Mouse (Mus musculus) liver, embryonic 12.5 days (tissue): ENCODE results near the gene Macrod2. TPM values are rescaled to one million over a fixed set of nuclear protein-coding genes. Genes with fewer than 3 reads are reported as not detected.

Experiments
- ATAC-seq: fragments of 200-750 bp; cut with Nextera tagmentation; 2 replicates; pipeline ENCODE4 v1.8.0; 2017; ENCODE audit warnings: moderate number of reproducible peaks, mild to moderate bottlenecking, moderate library complexity
- H3K27ac ChIP-seq: fragments of 300-500 bp; sonication (generic); 2 replicates; pipeline ENCODE4 v1.5.1; 2016; ENCODE audit warnings: mild to moderate bottlenecking
- H3K27me3 ChIP-seq: fragments of 300-500 bp; sonication (generic); replicated peaks from 2 replicates; pipeline ENCODE4 v1.6.1; 2016; ENCODE audit warnings: mild to moderate bottlenecking, moderate library complexity
- H3K36me3 ChIP-seq: fragments of 300-500 bp; sonication (generic); 2 replicates; pipeline ENCODE4 v1.6.1; 2016; ENCODE audit warnings: mild to moderate bottlenecking, moderate library complexity
- H3K4me1 ChIP-seq: fragments of 300-500 bp; sonication (generic); 2 replicates; pipeline ENCODE4 v1.6.1; 2016
- H3K4me2 ChIP-seq: fragments of 300-500 bp; sonication (generic); 2 replicates; pipeline ENCODE4 v1.6.1; 2016; ENCODE audit warnings: mild to moderate bottlenecking, moderate library complexity
- H3K4me3 ChIP-seq: fragments of 300-500 bp; sonication (generic); 2 replicates; pipeline ENCODE4 v1.5.1; 2016; ENCODE audit warnings: mild to moderate bottlenecking, moderate library complexity
- H3K9ac ChIP-seq: fragments of 300-500 bp; sonication (generic); 2 replicates; pipeline ENCODE4 v1.6.1; 2016; ENCODE audit warnings: mild to moderate bottlenecking, moderate library complexity
- H3K9me3 ChIP-seq: fragments of 300-500 bp; sonication (generic); replicated peaks from 2 replicates; pipeline ENCODE4 v1.6.1; 2016; ENCODE audit warnings: mild to moderate bottlenecking, moderate library complexity
- WGBS: fragments of 180-500 bp; shearing (Covaris S2); methylation state at CpG from one replicate; pipeline ENCODE4 v1.1.7; 2016; ENCODE audit not compliant: insufficient replicate concordance; 5-methylcytosine and 5-hydroxymethylcytosine counted together
- polyA plus RNA-seq: library from polyadenylated mRNA; unstranded; fragments of >200 nt; fragmentation: Nextera tagmentation; extraction: Ambion mirVana; gene quantifications from 2 replicates; pipeline ENCODE4 v1.2.1, GENCODE M21; 2016

Gene Macrod2
- polyA plus RNA-seq, 1 experiment from 2014 or later, result 11.3 TPM

GRCm38 (mm10) chr2:140970181-140970580 is 575.1 kb downstream of the Macrod2 start:
- Histone ChIP-seq H3K36me3 (no peaks in the 10 kb centered on the region), H3K9ac (no peak overlapping the region), H3K27ac (no peak overlapping the region), H3K4me2 (no peak overlapping the region), H3K27me3 (no peaks in the 10 kb centered on the region), H3K4me1 (no peaks in the 10 kb centered on the region), H3K9me3 (no peaks in the 10 kb centered on the region), H3K4me3 (no peak overlapping the region)
- no peak for ATAC-seq
- 66% methylated on average over 2 of the region's 2 CpGs for WGBS

GRCm38 (mm10) chr2:140971845-140972244 is 576.7 kb downstream of the Macrod2 start:
- H3K4me1 ChIP-seq, result no peaks in the 10 kb centered on the region

GRCm38 (mm10) chr2:140985670-140986372 is 590.7 kb downstream of the Macrod2 start:
- Histone ChIP-seq H3K9ac (no peak overlapping the region), H3K27me3 (no peaks in the 10 kb centered on the region), H3K4me1 (no peaks in the 10 kb centered on the region), H3K27ac (no peak overlapping the region), H3K4me3 (no peak overlapping the region), H3K36me3 (no peaks in the 10 kb centered on the region), H3K9me3 (no peaks in the 10 kb centered on the region), H3K4me2 (no peak overlapping the region)
- 63% methylated on average over 3 of the region's 3 CpGs for whole genome bisulfite sequencing
- no peak for ATAC-seq

More at GRCm38 (mm10) chr2:140971845-140972244, 576.7 kb downstream of the Macrod2 start:
- no peak overlapping the region for H3K4me2 ChIP-seq
- H3K9me3 ChIP-seq, result no peaks in the 10 kb centered on the region
- no peak overlapping the region for H3K9ac ChIP-seq
- H3K27me3 ChIP-seq, result no peaks in the 10 kb centered on the region
- H3K27ac ChIP-seq, result no peak overlapping the region
- no peak overlapping the region for H3K4me3 ChIP-seq
- 61% methylated on average over 5 of the region's 5 CpGs for WGBS
- ATAC-seq, result no peak
- H3K36me3 ChIP-seq, result no peaks in the 10 kb centered on the region

GRCm38 (mm10) chr2:141003846-141004245 is 608.7 kb downstream of the Macrod2 start:
- Histone ChIP-seq H3K9me3 (no peaks in the 10 kb centered on the region), H3K27ac (no peak overlapping the region), H3K4me3 (no peak overlapping the region), H3K4me2 (no peak overlapping the region), H3K4me1 (no peaks in the 10 kb centered on the region), H3K36me3 (no peaks in the 10 kb centered on the region), H3K9ac (no peak overlapping the region), H3K27me3 (no peaks in the 10 kb centered on the region)
- no peak for ATAC-seq
- 82% methylated on average over 5 of the region's 5 CpGs for WGBS

- Histone ChIP-seq H3K9me3 (no peaks in the 10 kb centered on the region), H3K27ac (no peak overlapping the region), H3K4me1 (no peaks in the 10 kb centered on the region), H3K4me3 (no peak overlapping the region), H3K27me3 (no peaks in the 10 kb centered on the region), H3K4me2 (no peak overlapping the region), H3K36me3 (no peaks in the 10 kb centered on the region), H3K9ac (no peak overlapping the region)
- no peak for ATAC-seq
- WGBS, result 61% methylated on average over 3 of the region's 3 CpGs
Measured at GRCm38 (mm10) chr2:141004326-141004725, 609.2 kb downstream of the Macrod2 start.

- Histone ChIP-seq H3K9me3 (no peaks in the 10 kb centered on the region), H3K9ac (no peak overlapping the region), H3K4me2 (no peak overlapping the region), H3K36me3 (no peaks in the 10 kb centered on the region), H3K27ac (no peak overlapping the region), H3K27me3 (no peaks in the 10 kb centered on the region), H3K4me1 (no peaks in the 10 kb centered on the region), H3K4me3 (no peak overlapping the region)
- WGBS, result 77% methylated on average over 6 of the region's 6 CpGs
- ATAC-seq, result no peak
Measured at GRCm38 (mm10) chr2:141005616-141006015, 610.5 kb downstream of the Macrod2 start.

- H3K36me3 ChIP-seq, result no peaks in the 10 kb centered on the region
- no peak overlapping the region for H3K4me3 ChIP-seq
- no peak overlapping the region for H3K9ac ChIP-seq
- WGBS, result 70% methylated on average over 7 of the region's 7 CpGs
- no peaks in the 10 kb centered on the region for H3K9me3 ChIP-seq
- no peak overlapping the region for H3K27ac ChIP-seq
- ATAC-seq, result no peak
- no peaks in the 10 kb centered on the region for H3K27me3 ChIP-seq
- no peak overlapping the region for H3K4me2 ChIP-seq
- no peaks in the 10 kb centered on the region for H3K4me1 ChIP-seq
Measured at GRCm38 (mm10) chr2:141007725-141008124, 612.6 kb downstream of the Macrod2 start.

- Histone ChIP-seq H3K4me2 (no peak overlapping the region), H3K9ac (no peak overlapping the region), H3K4me3 (no peak overlapping the region), H3K27me3 (no peaks in the 10 kb centered on the region), H3K9me3 (no peaks in the 10 kb centered on the region), H3K36me3 (no peaks in the 10 kb centered on the region), H3K4me1 (no peaks in the 10 kb centered on the region), H3K27ac (no peak overlapping the region)
- 50% methylated on average over 1 of the region's 1 CpGs for WGBS
- ATAC-seq, result no peak
Measured at GRCm38 (mm10) chr2:141008458-141008857, 613.3 kb downstream of the Macrod2 start.

GRCm38 (mm10) chr2:141013443-141014165 is 618.5 kb downstream of the Macrod2 start:
- no peaks in the 10 kb centered on the region for H3K9me3 ChIP-seq
- H3K27me3 ChIP-seq, result no peaks in the 10 kb centered on the region
- H3K9ac ChIP-seq, result no peak overlapping the region
- H3K4me2 ChIP-seq, result no peak overlapping the region
- no peak for ATAC-seq
- H3K4me3 ChIP-seq, result no peak overlapping the region
- WGBS, result 66% methylated on average over 8 of the region's 8 CpGs
- no peaks in the 10 kb centered on the region for H3K36me3 ChIP-seq
- no peak overlapping the region for H3K27ac ChIP-seq
- no peaks in the 10 kb centered on the region for H3K4me1 ChIP-seq

- no peak for ATAC-seq
- H3K27me3 ChIP-seq, result no peaks in the 10 kb centered on the region
- H3K4me1 ChIP-seq, result no peaks in the 10 kb centered on the region
- no peaks in the 10 kb centered on the region for H3K36me3 ChIP-seq
- H3K27ac ChIP-seq, result no peak overlapping the region
- no peaks in the 10 kb centered on the region for H3K9me3 ChIP-seq
- no peak overlapping the region for H3K4me2 ChIP-seq
- H3K9ac ChIP-seq, result no peak overlapping the region
- H3K4me3 ChIP-seq, result no peak overlapping the region
- 82% methylated on average over 4 of the region's 4 CpGs for WGBS
Measured at GRCm38 (mm10) chr2:141022971-141023370, 627.9 kb downstream of the Macrod2 start.

GRCm38 (mm10) chr2:141023916-141024315 is 628.8 kb downstream of the Macrod2 start:
- WGBS, result 71% methylated on average over 7 of the region's 7 CpGs
- H3K9me3 ChIP-seq, result no peaks in the 10 kb centered on the region
- no peaks in the 10 kb centered on the region for H3K36me3 ChIP-seq
- no peak overlapping the region for H3K4me2 ChIP-seq
- no peak overlapping the region for H3K27ac ChIP-seq
- H3K4me3 ChIP-seq, result no peak overlapping the region
- no peaks in the 10 kb centered on the region for H3K4me1 ChIP-seq
- ATAC-seq, result no peak
- H3K9ac ChIP-seq, result no peak overlapping the region
- no peaks in the 10 kb centered on the region for H3K27me3 ChIP-seq

GRCm38 (mm10) chr2:141024316-141025043 is 629.4 kb downstream of the Macrod2 start:
- WGBS, result 71% methylated on average over 6 of the region's 6 CpGs
- no peak overlapping the region for H3K27ac ChIP-seq
- no peak for ATAC-seq

More at GRCm38 (mm10) chr2:141024316-141025043, 629.4 kb downstream of the Macrod2 start:
- Histone ChIP-seq H3K4me1 (no peaks in the 10 kb centered on the region), H3K36me3 (no peaks in the 10 kb centered on the region), H3K27me3 (no peaks in the 10 kb centered on the region), H3K9me3 (no peaks in the 10 kb centered on the region), H3K4me2 (no peak overlapping the region), H3K9ac (no peak overlapping the region), H3K4me3 (no peak overlapping the region)
